Mouse (Mus musculus) kidney, adult 2 months (tissue): Measurements from ENCODE around the gene Inpp5e.

Experiments used
- CTCF ChIP-seq: fragments of 200-500 bp; conservative IDR thresholded peaks from 2 replicates; pipeline ENCODE4 v1.5.1; 2011; ENCODE audit warnings: low read depth, mild to moderate bottlenecking, control low read depth, low read length, moderate library complexity, mixed read lengths; ENCODE audit not compliant: insufficient read depth, insufficient read length
- POLR2A ChIP-seq: fragments of 200-500 bp; IDR thresholded peaks from one replicate; pipeline ENCODE4 v1.6.1; 2011; ENCODE audit warnings: low read depth, low read length, control low read depth

DNA sequence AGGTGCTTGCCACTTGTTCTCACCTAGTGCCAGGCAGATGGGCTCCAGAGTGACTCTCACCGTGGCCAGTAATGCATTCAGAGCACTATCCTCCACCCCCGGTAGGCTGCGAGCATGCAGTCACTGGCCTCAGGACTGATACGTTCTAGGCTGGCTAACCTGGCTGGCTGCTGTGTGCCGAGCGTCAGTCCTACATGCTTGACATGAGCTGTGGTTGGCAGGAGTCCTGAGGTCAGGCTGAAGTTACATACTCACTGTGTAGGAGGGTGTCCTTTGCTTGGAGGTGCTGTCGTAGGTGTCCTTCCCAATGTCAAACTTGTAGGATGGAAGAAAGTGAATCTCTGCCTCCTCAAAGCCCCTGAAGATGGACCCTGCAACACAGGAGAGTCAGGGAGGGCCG, 10.0 kb downstream of the Inpp5e start:
- no peak for TF ChIP-seq POLR2A
- TF ChIP-seq CTCF = no peak
